Mouse (Mus musculus) duodenum, adult 2 months (tissue): ENCODE measurements around the gene Igsf23. TPM values are rescaled to one million over a fixed set of nuclear protein-coding genes. Genes with fewer than 3 reads are reported as not detected.

ENCODE experiments used
- polyA plus RNA-seq: library from polyadenylated mRNA; depleted of rRNA; stranded (reverse); fragments of >200 nt; gene quantifications from 2 replicates; pipeline ENCODE4 v1.2.3, GENCODE M21; 2012; ENCODE audit warnings: low replicate concordance; rRNA removed

Igsf23 gene
- 125 and 289 TPM in 2 replicates for polyA plus RNA-seq

DNA sequence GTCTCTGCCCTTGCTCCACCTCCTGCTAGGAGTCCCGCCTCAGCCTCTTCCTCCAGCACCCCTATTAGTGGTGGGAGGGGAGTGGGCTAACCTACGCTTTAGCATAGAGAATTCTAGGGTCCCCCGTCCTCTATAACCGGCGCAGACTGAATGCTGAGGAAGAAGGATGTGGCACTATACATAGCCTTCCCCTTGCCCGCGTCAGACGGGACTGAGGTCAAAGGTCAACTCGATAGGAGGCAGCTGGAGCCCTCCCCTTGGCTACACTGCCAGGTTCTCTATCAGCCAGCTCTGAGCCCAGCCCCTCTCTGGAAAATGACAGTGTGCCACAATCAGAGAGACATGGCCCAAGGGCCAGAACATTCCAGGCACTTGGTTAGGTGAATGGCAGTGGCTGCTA lies at the start of gene Igsf23:
Igsf23 (minus strand) TSS at position 168 of the 400 bp plus-strand sequence.

DNA sequence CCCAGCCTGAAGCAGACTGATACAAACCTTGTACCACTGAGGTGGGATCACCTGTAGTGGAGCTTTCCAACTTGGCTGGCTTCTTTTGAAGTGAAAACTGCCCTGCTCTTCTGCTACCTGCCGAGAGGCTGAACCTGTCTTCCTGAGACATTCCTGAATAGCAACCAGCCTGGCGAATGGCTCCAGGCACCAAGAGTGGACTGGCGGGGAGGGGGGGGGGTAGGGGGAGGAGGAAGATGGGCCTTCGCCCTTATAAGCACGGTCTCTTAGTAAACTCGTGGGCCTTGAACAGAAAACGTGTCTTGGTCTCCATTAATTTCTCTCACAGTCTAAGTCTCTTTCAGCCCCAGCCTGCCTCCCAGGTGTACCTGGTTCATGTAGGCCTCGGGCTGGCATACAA lies 40.6 kb upstream of the Igsf23 start, which contains the start of gene Nlrp9b:
Nlrp9b (plus strand) TSS at position 301 of the 400 bp plus-strand sequence.

DNA sequence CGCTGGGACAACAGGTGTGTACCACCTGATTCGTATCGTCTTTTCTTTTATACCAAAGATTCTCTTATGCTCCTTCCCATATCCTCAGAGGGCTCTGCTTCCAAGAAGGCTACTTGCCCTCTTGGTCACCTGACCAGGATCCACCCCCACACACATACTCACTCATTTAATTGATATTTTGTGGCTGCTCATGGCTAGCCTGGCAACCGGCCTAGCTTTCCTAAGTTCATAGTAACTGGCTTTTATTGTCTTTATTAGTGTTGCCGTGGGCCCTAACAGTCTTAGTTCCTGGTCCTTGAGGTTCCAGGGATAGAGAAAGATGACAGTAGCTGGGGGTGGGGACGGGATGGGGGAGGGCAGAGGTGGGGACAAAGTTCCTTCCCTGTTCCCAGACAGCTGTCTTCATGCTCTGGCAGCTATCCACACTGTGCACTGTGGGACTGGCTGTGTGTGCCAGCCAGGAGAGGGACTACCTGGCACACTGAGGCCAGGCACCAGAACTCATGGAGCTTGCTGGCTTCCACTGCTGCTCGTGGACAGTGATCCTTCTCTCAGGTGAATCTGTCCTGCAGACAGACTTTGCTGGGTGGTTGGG lies 14.5 kb upstream of the Igsf23 start, which contains the start of gene Ceacam20:
Ceacam20 (plus strand) TSS at position 428 of the 595 bp plus-strand sequence.

DNA sequence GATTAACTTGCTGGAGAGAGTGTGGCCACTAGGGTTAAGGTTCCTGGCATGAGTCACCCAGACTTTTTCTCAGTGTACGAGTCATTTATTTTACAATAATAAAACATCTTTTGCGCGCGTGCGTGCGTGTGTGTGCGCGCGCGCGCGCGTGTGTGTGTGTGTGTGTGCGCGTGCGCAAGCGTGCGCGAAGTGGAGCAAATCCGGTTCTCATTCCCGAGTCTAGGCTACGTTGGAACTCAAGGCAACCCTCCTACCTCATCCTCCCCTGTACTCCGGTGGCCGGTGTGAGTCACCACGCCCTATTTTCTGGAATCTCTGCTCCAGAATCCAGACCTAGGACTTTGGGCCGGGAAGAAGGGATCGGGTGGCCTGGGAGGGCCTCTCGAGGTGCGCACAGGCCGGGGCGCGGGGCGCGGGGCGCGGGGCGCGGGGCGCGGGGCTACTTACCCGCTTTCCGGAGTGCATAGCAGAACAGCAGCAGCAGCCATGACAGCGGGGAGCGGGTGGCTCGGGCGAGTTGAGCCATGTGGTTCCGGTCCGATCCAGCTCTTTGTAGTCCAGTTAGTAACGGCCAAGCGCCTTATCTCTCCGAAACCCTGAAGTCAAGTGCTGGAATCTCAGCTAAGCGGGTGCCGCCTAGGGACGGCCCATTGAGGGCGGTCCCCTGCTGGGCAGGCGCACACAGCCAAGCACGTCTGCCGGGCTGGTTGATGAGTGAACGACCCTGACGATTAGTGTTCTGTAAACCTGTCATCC lies 29.9 kb downstream of the Igsf23 start, which contains the start of gene Pvr:
Pvr (minus strand) TSS at position 655 of the 756 bp plus-strand sequence.

DNA sequence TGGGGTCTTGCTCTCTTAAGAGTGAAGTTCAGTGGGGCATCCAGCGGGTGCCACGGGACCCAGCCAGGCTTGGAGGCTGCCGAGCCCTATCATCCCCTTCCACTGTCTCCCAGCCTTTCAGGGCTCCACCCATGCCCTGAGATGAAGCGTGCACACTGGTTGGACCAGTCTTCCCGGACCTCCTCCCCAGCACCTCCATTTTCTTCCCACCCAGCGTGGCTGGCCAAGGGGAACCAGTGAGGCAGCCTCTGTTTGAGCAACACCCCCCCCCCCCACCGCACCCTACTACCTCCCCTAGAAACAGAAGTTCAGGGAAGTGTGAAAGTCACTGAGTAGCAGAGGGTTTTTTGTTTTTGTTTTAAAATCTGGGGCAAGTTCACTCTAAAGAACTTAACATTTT lies 62.7 kb downstream of the Igsf23 start, which contains the start of gene Ceacam19:
Ceacam19 (minus strand) TSS at position 117 of the 400 bp plus-strand sequence.

Other genes with a start within 250 kb of the Igsf23 start
- 95.8 and 122 TPM in 2 replicates for gene Tomm40, start 235.3 kb downstream of the Igsf23 start, polyA plus RNA-seq
- 232 and 247 TPM in 2 replicates for gene Nectin2, start 200.3 kb downstream of the Igsf23 start, polyA plus RNA-seq
- 25.1 and 27.9 TPM in 2 replicates for gene Bcam, start 179.7 kb downstream of the Igsf23 start, polyA plus RNA-seq
- gene Cblc, start 153.9 kb downstream of the Igsf23 start, polyA plus RNA-seq: 94.7 and 149 TPM in 2 replicates
- 202 and 317 TPM in 2 replicates for gene Bcl3, start 128.0 kb downstream of the Igsf23 start, polyA plus RNA-seq
- 0.44 TPM in 1 of 2 replicates, not detected in the other for gene Gm19345, start 98.8 kb downstream of the Igsf23 start, polyA plus RNA-seq
- gene Ceacam16, start 89.5 kb downstream of the Igsf23 start, polyA plus RNA-seq: 0.20 and 0.71 TPM in 2 replicates
- gene Ceacam19, start 62.8 kb downstream of the Igsf23 start, polyA plus RNA-seq: 0.05 TPM in 1 of 2 replicates, not detected in the other
- 7.0 TPM in 2 replicates for gene Pvr, start 29.6 kb downstream of the Igsf23 start, polyA plus RNA-seq
- 19.7 and 71.0 TPM in 2 replicates for gene Ceacam20, start 14.7 kb upstream of the Igsf23 start, polyA plus RNA-seq
- gene Nlrp9b, start 40.7 kb upstream of the Igsf23 start, polyA plus RNA-seq: 1.9 and 2.2 TPM in 2 replicates
- 0.02 and 0.05 TPM in 2 replicates for gene Vmn1r91, start 148.9 kb upstream of the Igsf23 start, polyA plus RNA-seq
- not detected in 2 replicates for gene Gm16442, start 171.8 kb upstream of the Igsf23 start, polyA plus RNA-seq
- gene Vmn1r93, start 188.3 kb upstream of the Igsf23 start, polyA plus RNA-seq: not detected in 2 replicates
- gene Vmn1r94, start 217.6 kb upstream of the Igsf23 start, polyA plus RNA-seq: not detected in 2 replicates
- not detected in 2 replicates for gene Vmn1r95, start 243.0 kb upstream of the Igsf23 start, polyA plus RNA-seq